Mouse (Mus musculus): ENCODE results near the gene Gimap7. TPM values are rescaled to one million over a fixed set of nuclear protein-coding genes. Genes with fewer than 3 reads are reported as not detected.
"Not testable (repeated sequence)": the region's sequence is repeated elsewhere in the genome, so short reads cannot be mapped to it uniquely, and the experiment has no call there.

Gene Gimap7
- not detected for total RNA-seq (2021)
- long read RNA-seq, experiment 1, result 0 reads
- long read RNA-seq, experiment 2, result 0 reads

DNA sequence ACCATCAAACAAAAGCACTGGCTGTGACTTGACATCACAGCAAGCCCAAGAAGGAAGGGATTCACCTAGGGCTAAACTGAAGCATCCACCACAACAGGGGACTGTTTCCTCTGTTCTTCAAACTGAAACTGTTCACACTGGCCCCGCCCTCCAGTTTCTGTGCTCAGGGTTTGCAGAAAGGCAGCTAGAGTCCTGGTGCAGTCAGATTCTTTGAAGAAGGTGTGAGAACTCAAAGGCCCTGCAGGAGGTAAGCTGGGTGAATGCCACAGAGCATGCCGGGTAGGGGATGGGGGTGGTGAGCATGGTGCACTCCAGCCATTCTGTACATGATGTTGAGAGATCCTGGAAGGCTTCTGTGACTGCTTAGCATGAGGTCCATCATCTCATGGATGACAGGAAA is at the start of gene Gimap7, which contains the start of gene Gm28053:
TSS of gene Gimap7 (plus strand) at position 167 of the 400 bp plus-strand sequence.
TSS of gene Gm28053 (plus strand) at position 153 of the 400 bp plus-strand sequence.
- no peak for DNase-seq (ENCODE audit: low spot score in 2 of 2)

DNA sequence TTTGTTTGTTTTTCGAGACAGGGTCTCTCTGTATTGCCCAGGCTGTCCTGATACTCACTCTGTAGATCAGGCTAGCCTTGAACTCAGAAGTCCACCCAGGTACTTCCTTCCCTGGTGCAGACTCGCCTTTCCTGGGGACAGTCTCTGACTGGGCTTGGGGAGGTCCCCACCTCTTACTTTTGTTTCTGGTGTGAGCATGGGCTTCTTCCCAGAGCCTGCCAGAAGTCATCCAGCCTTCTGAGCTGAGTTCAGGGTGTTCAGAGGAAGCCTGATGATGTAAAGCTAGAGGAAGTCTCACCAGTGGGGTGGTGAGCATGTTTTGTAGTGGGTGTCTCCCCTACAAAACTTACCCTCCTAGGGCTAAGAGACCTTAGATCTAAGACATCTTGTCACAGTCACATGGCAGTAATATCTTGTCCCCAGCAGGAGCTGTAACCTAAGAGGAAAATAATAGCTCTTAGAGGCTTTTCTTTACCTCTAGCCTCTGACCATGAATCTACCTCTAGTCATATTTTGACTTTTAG is 48.9 kb upstream of the Gimap7 start:
- DNase-seq (ENCODE audit: low spot score in 2 of 2), result no peak

DNA sequence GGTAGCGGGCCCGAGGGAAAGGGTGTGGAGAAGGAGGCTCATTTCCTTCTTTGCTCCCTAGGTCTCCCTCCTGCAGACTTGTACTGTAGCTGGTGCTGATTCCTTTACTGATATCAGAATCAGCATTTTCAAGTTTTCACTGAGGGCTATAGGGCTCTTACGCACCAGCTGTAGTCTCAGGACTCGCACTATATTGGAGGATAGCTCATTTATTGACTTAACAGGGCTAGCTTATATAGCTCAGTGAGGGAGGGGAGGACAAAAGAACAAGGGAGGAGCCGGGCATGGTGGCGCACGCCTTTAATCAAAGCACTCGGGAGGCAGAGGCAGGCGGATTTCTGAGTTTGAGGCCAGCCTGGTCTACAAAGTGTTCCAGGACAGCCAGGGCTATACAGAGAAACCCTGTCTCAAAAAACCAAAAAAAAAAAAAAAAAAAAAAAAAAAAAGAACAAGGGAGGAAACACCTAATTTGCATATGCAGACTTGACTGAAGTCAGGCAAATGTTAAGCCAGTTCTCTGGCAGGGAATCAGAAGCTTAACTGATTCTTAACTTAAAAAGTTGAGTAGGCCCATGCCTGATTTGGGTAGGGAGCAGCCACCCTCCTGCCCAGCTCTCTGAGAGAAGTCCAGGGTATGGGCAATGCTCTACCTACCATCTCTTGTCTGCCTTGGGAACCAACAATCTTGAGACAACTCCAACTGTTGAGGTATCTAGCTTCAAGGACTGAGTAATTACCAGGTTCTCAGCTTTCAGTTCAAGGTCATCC is 43.9 kb upstream of the Gimap7 start:
- DNase-seq (ENCODE audit: low spot score in 2 of 2), result no peak

DNA sequence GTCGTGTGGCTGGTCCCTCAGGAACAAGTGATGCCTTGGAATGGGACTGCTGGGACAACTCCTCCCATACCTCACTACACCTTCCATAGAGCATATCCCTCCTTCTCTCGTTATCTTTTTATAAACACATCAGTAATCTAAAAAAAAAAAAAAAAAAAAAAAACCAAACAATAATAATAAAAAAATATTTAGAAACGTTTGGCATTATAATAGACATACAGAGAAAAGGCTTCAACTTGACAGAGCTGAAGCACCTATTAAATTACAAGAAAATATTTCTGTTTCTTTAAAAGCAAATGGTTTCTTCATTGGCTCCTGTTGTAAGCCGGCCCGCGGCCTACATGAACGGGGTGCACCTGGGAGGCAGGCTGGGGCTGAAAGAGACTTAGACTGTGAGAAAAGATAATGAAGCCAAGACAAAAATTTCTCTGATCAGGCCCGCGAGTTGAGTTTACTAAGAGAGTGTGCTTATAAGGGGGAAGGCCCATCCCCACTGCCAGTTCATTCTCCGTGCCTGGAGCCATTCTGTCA is 43.0 kb upstream of the Gimap7 start:
- no peak for DNase-seq (ENCODE audit: low spot score in 2 of 2)

GRCm38 (mm10) chr6:48675931-48676859 is 42.2 kb upstream of the Gimap7 start, which contains the start of gene Gimap9:
TSS of gene Gimap9 (plus strand) at chr6:48676129.
- DNase-seq (ENCODE audit: low spot score in 2 of 2), result no peak

DNA sequence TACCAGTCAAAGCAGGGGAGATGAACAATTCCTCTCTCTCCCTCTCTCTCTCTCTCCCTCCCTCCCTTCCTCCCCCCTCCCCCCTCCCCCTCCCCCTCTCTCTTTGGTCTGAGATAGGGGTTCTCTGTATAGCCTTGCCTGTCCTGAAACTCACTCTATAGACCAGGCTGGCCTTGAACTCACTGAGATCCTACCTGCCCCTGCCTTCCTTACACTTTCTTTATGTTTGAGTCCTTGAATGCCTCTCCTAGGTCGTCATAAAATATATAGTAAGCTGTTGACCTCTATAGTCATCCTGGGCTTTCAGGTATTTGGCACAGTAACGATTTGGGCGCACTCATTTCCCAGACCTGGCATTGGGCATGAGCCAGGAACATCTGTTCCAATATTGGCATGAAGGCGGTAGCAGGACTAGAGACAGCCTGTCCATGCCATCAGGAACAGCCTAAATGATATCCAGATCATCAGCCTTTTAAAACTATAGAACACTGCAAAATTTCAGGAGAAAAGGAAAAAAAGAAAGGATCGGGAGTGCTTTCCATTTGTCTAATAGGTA is 41.5 kb upstream of the Gimap7 start:
- no peak for DNase-seq (ENCODE audit: low spot score in 2 of 2)

GRCm38 (mm10) chr6:48677492-48678345 is 40.7 kb upstream of the Gimap7 start:
- DNase-seq (ENCODE audit: low spot score in 2 of 2), result no peak

GRCm38 (mm10) chr6:48678391-48678790 is 40.0 kb upstream of the Gimap7 start:
- DNase-seq (ENCODE audit: low spot score in 2 of 2), result no peak

DNA sequence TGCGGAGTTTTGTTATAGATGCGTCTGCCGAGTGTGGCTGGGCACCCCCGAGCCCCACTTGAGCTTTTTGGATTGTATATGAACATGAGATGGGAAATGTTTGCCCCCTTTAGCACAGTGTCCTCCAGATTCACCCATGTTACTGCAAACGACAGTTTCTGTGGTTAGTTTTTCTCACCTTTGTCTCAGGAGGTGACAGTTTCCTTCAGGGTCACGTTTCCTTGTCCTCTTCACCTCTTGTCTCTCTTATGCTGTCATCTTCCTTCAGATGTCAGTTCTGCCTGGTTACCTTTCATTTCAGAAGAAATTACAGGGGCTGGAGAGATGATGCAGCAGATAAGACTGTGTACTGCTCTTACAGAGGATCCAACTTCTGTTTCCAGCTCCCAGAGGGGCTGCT is 38.7 kb upstream of the Gimap7 start:
- no peak for DNase-seq (ENCODE audit: low spot score in 2 of 2)

DNA sequence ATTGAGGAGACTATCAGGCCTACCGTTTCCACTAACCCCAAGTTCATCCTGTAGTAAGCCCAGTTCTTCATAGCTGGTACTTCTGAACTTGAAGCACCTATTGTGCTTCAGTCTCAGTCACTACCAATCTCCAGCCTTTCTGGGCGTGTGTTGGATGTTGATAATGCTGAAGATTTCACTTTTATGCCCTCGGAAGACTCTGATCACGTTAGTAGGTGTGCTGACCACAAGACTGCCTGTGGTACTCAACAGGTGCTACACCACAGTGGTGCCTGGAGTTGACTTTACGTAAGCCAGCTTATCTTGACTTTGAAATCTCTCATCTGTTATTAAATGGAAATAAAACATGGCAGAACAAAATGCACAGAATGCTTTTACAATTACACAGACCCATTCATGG is 38.0 kb upstream of the Gimap7 start:
- DNase-seq (ENCODE audit: low spot score in 2 of 2), result no peak

GRCm38 (mm10) chr6:48681472-48682090 is 36.8 kb upstream of the Gimap7 start:
- DNase-seq (ENCODE audit: low spot score in 2 of 2), result no peak

DNA sequence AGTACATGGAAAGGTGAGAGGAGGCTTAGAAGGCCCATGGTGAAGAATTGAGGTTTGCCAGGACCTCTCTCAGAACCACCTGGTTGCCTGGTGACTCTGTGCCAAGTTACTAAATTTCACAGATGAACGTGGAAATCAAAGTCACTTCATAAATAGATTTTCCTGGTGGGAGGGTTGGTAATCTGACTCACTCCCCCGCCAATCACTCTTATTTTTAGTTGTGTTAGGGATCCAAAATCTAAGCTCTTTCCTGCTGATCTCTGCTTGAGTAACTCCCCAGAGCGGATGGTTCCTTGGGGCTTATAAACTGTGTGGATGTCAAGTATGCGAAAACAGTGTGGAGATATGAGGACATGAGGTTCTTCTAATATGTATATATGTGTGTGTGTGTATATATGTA is 36.1 kb upstream of the Gimap7 start:
- DNase-seq (ENCODE audit: low spot score in 2 of 2), result peak in 1 of 2 experiments; percentile 8

DNA sequence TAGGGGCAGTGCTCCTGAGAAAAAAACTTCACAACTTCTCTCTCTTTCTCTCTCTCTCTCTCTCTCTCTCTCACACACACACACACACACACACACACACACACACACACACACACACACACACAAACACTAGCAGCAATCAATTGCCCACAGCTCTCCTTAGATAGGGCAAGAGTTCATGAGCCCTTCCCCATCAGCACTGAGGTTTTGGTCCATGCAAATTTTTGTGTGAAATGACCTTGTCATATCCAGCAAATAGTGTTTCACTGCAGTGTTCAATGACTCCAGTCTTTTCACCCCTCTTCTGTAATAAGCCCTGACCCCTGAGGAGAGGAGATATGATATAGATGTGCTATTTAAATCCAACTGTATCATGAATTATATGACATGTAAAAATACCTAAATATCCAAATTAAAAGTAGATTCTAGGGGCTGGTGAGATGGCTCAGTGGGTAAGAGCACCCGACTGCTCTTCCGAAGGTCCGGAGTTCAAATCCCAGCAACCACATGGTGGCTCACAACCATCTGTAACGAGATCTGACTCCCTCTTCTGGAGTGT is 35.1 kb upstream of the Gimap7 start:
- not testable (repeated sequence) for DNase-seq (ENCODE audit: low spot score in 2 of 2)

GRCm38 (mm10) chr6:48684319-48684718 is 34.1 kb upstream of the Gimap7 start, which contains the start of gene Gimap4:
TSS of gene Gimap4 (plus strand) at chr6:48684549.
- DNase-seq (ENCODE audit: low spot score in 2 of 2), result no peak

GRCm38 (mm10) chr6:48684806-48685205 is 33.6 kb upstream of the Gimap7 start:
- DNase-seq (ENCODE audit: low spot score in 2 of 2), result no peak

DNA sequence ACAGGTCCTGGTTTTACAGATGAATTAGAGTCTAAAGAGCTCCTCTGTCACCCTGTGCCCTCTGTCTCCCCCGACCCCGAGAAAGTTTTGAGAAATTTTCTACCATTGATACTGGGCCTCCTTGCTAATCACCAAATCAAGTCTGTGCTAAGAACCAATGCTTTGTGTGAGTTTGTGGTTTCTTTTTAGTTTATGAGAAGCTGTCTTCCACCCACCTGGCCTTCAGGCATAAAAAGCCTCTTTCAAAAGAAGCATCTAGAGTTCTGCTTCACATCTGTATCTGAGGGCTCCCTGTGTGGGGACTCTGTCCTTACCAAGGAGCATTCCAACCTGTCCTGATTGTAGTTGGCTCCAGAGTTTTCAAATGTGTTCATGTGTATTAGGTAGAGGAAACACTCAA is 33.2 kb upstream of the Gimap7 start:
- DNase-seq (ENCODE audit: low spot score in 2 of 2), result no peak

GRCm38 (mm10) chr6:48685694-48686665 is 32.4 kb upstream of the Gimap7 start:
- peak in 1 of 2 experiments; percentile 3 for DNase-seq (ENCODE audit: low spot score in 2 of 2)

GRCm38 (mm10) chr6:48687077-48687476 is 31.3 kb upstream of the Gimap7 start:
- DNase-seq (ENCODE audit: low spot score in 2 of 2), result no peak
